Mouse (Mus musculus) cerebellum, adult 2 months (tissue): ENCODE data around the gene Abcb8. TPM values are rescaled to one million over a fixed set of nuclear protein-coding genes. Genes with fewer than 3 reads are reported as not detected.
A peak's percentile ranks its signal among the peaks of the same experiment; 100 is the strongest.

Experiments used
- DNase-seq, 2 experiments: peaks; one replicate each; pipeline ENCODE4 v3.0.0; 2021
- H3K27ac ChIP-seq: fragments of 200-500 bp; 2 replicates; pipeline ENCODE4 v1.5.1; 2012; ENCODE audit warnings: low read length, control low read depth, inconsistent platforms; ENCODE audit not compliant: insufficient read depth
- H3K27me3 ChIP-seq: fragments of 200-500 bp; 2 replicates; pipeline ENCODE4 v1.6.1; 2012; ENCODE audit warnings: inconsistent platforms, mild to moderate bottlenecking, low read length, moderate library complexity; ENCODE audit not compliant: control insufficient read depth, insufficient read depth
- H3K4me1 ChIP-seq: fragments of 200-500 bp; 2 replicates; pipeline ENCODE4 v1.6.1; 2011; ENCODE audit warnings: low read length; ENCODE audit not compliant: control insufficient read depth, insufficient read depth
- H3K4me3 ChIP-seq: fragments of 200-500 bp; replicated peaks from 2 replicates; pipeline ENCODE3; 2011; ENCODE audit warnings: mild to moderate bottlenecking, low read depth, low read length, control low read depth; ENCODE audit not compliant: insufficient read depth
- CTCF ChIP-seq: fragments of 200-500 bp; IDR thresholded peaks from 2 replicates; pipeline ENCODE4 v1.5.1; 2011; ENCODE audit warnings: low read depth, mild to moderate bottlenecking, control low read depth, low read length, moderate library complexity, borderline replicate concordance; ENCODE audit not compliant: insufficient read depth
- POLR2A ChIP-seq: fragments of 200-500 bp; IDR thresholded peaks from 2 replicates; pipeline ENCODE4 v1.6.1; 2011; ENCODE audit warnings: low read length, control low read depth, borderline replicate concordance; ENCODE audit not compliant: insufficient read depth
- WGBS: fragments of 180-500 bp; shearing (Covaris S2); methylation state at CpG from one replicate; pipeline ENCODE4 v1.1.7; 2018; 5-methylcytosine and 5-hydroxymethylcytosine counted together
- polyA plus RNA-seq: library from polyadenylated mRNA; depleted of rRNA; stranded (reverse); fragments of >200 nt; gene quantifications from 2 replicates; pipeline ENCODE4 v1.2.3, GENCODE M21; 2012

Gene Abcb8
- polyA plus RNA-seq, 1 experiment: 53.5 TPM

GRCm38 (mm10) chr5:24357461-24357860 lies 36.0 kb upstream of the Abcb8 start:
- peak in 1 of 2 experiments; percentile 22 for DNase-seq
- H3K4me1 ChIP-seq: 0 out of 2 replicates have a peak, but pooled peaks cover 3% of the 10 kb centered on the region
- H3K4me3 ChIP-seq: no peak overlapping the region
- no peak overlapping the region for H3K27ac ChIP-seq
- 32% methylated on average over 7 of the region's 7 CpGs for WGBS
- TF ChIP-seq POLR2A (no peak), CTCF (peak; percentile 22; the same call in 1 of the 2 replicates)
- no peaks in the 10 kb centered on the region for H3K27me3 ChIP-seq

- TF ChIP-seq CTCF (peak; percentile 93), POLR2A (no peak)
- H3K4me1 ChIP-seq: 0 out of 2 replicates have a peak, but pooled peaks cover 3% of the 10 kb centered on the region
- peak; percentile 80 to 88 for DNase-seq
- H3K27ac ChIP-seq: no peak overlapping the region
- 4% methylated on average over 7 of the region's 7 CpGs for WGBS
- H3K27me3 ChIP-seq: no peaks in the 10 kb centered on the region
- H3K4me3 ChIP-seq: no peak overlapping the region
Measured at GRCm38 (mm10) chr5:24360792-24361454, 32.5 kb upstream of the Abcb8 start.

GRCm38 (mm10) chr5:24363467-24363866 lies 30.0 kb upstream of the Abcb8 start:
- TF ChIP-seq CTCF (no peak), POLR2A (no peak)
- H3K4me1 ChIP-seq: no peaks in the 10 kb centered on the region
- no peak overlapping the region for H3K27ac ChIP-seq
- no peak overlapping the region for H3K4me3 ChIP-seq
- H3K27me3 ChIP-seq: no peaks in the 10 kb centered on the region
- DNase-seq: no peak
- 79% methylated on average over 2 of the region's 2 CpGs for WGBS

- no peak for DNase-seq
- Histone ChIP-seq H3K4me1 (no peaks in the 10 kb centered on the region), H3K27me3 (no peaks in the 10 kb centered on the region), H3K4me3 (no peak overlapping the region), H3K27ac (no peak overlapping the region)
- WGBS: 74% methylated on average over 3 of the region's 3 CpGs
- TF ChIP-seq POLR2A (no peak), CTCF (no peak)
Measured at GRCm38 (mm10) chr5:24364061-24364460, 29.4 kb upstream of the Abcb8 start.

GRCm38 (mm10) chr5:24364508-24364907 lies 29.0 kb upstream of the Abcb8 start, which contains the start of gene Nos3:
Gene Nos3 (plus strand): TSS chr5:24364810.
- Histone ChIP-seq H3K4me3 (no peak within 1 kb of the TSS), H3K4me1 (no peaks in the 10 kb centered on the region), H3K27ac (no peak within 1 kb of the TSS), H3K27me3 (no peaks in the 10 kb centered on the region)
- DNase-seq: no peak
- 59% methylated on average over 12 of the region's 12 CpGs for WGBS
- TF ChIP-seq CTCF (no peak), POLR2A (no peak)

- H3K27me3 ChIP-seq: no peaks in the 10 kb centered on the region
- DNase-seq: no peak
- no peak overlapping the region for H3K4me3 ChIP-seq
- no peak for TF ChIP-seq CTCF
- TF ChIP-seq POLR2A: no peak
- H3K27ac ChIP-seq: no peak overlapping the region
- no peaks in the 10 kb centered on the region; the same call in 1 of the 2 replicates for H3K4me1 ChIP-seq
- 70% methylated on average over 10 of the region's 10 CpGs for WGBS
Measured at GRCm38 (mm10) chr5:24364963-24365362, 28.5 kb upstream of the Abcb8 start.

GRCm38 (mm10) chr5:24365528-24365927 lies 27.9 kb upstream of the Abcb8 start:
- 57% methylated on average over 5 of the region's 5 CpGs for WGBS
- Histone ChIP-seq H3K27ac (no peak overlapping the region), H3K4me1 (no peaks in the 10 kb centered on the region; the same call in 1 of the 2 replicates), H3K4me3 (no peak overlapping the region), H3K27me3 (no peaks in the 10 kb centered on the region)
- DNase-seq: no peak
- TF ChIP-seq POLR2A (no peak), CTCF (no peak)

DNA sequence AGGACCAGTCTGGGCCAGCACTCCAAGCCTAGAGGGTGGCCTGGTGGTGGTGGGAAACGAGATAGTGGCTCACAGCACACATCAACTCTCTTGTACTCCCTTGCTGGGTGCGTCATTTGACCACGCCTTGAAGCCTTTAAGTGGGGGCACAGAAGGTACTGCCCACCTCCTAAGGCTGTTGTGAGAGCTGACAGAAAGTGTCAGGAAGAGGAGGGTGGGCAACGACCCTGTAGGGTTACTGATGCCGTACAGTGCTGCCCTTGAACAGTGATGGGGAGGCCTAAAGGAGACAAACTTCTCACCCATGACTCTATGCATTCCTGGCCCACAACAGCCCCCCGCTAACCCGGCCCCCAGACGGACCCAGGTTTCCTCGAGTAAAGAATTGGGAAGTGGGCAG lies 27.0 kb upstream of the Abcb8 start:
- TF ChIP-seq POLR2A (no peak), CTCF (no peak)
- 84% methylated on average over 9 of the region's 9 CpGs for WGBS
- no peak for DNase-seq
- no peaks in the 10 kb centered on the region; the same call in 1 of the 2 replicates for H3K4me1 ChIP-seq
- H3K27me3 ChIP-seq: no peaks in the 10 kb centered on the region
- no peak overlapping the region for H3K27ac ChIP-seq
- H3K4me3 ChIP-seq: no peak overlapping the region
